Mouse (Mus musculus): ENCODE measurements around the gene Slc36a3. TPM values are rescaled to one million over a fixed set of nuclear protein-coding genes. Genes with fewer than 3 reads are reported as not detected.

Gene Slc36a3
- total RNA-seq, 1 experiment, result not detected

- no peak for DNase-seq (ENCODE audit: low read depth, low spot score)
- in situ Hi-C loops (cut with MboI; ENCODE audit: low sequenced_read_pairs in 2 of 2, unreplicated experiment in 2 of 2), result no loop called here
- TF ChIP-seq CHD2 (IDR thresholded peaks at IDR 0.05; ENCODE audit: low read depth, low read length), result no peak
- no peak for TF ChIP-seq MAFK (IDR thresholded peaks at IDR 0.05; ENCODE audit: insufficient read depth, low read depth, low read length)
- TF ChIP-seq ZC3H11A (IDR thresholded peaks at IDR 0.05; ENCODE audit: borderline replicate concordance, low read depth, low read length), result no peak
- TF ChIP-seq ZNF384 (IDR thresholded peaks at IDR 0.05; ENCODE audit: low read depth, low read length), result no peak
- TF ChIP-seq HCFC1 (IDR thresholded peaks at IDR 0.05; ENCODE audit: borderline replicate concordance, insufficient read depth, low read length), result no peak
Observed at GRCm38 (mm10) chr11:55103229-55103628, 48.3 kb downstream of the Slc36a3 start.

GRCm38 (mm10) chr11:55102015-55102414, 49.5 kb downstream of the Slc36a3 start:
- Histone ChIP-seq H3K9me3 (ENCODE audit: control insufficient read depth, insufficient read depth, low read depth, low read length) (no peaks in the 10 kb centered on the region), H3K9ac (ENCODE audit: insufficient read depth, low read depth, low read length, poor library complexity, severe bottlenecking) (no peak overlapping the region; the same call in 1 of the 2 replicates), H3K4me3 (ENCODE audit: insufficient read depth in 1 of 2, low read depth in 1 of 2, low read length in 2 of 2, poor library complexity in 1 of 2, severe bottlenecking in 1 of 2) (no peak overlapping the region), H3K36me3 (ENCODE audit: control insufficient read depth, insufficient read depth, low read length, poor library complexity, severe bottlenecking) (no peaks in the 10 kb centered on the region; the same call in 1 of the 2 replicates), H3K4me1 (ENCODE audit: control insufficient read depth in 2 of 2, insufficient read depth in 2 of 2, low read length in 2 of 2, poor library complexity in 1 of 2) (peaks cover 0 to 6% of the 10 kb centered on the region in 2 experiments; a peak in 1 of 4 replicates), H3K27ac (ENCODE audit: insufficient read depth, low read depth, low read length, poor library complexity, severe bottlenecking) (no peak overlapping the region)
- in situ Hi-C loops (cut with MboI; ENCODE audit: low sequenced_read_pairs in 2 of 2, unreplicated experiment in 2 of 2), result no loop called here
- no peak for TF ChIP-seq HCFC1 (IDR thresholded peaks at IDR 0.05; ENCODE audit: borderline replicate concordance, insufficient read depth, low read length)
- no peak for TF ChIP-seq MAFK (IDR thresholded peaks at IDR 0.05; ENCODE audit: insufficient read depth, low read depth, low read length)
- TF ChIP-seq ZNF384 (IDR thresholded peaks at IDR 0.05; ENCODE audit: low read depth, low read length), result no peak
- no peak for TF ChIP-seq ZC3H11A (IDR thresholded peaks at IDR 0.05; ENCODE audit: borderline replicate concordance, low read depth, low read length)
- TF ChIP-seq CHD2 (IDR thresholded peaks at IDR 0.05; ENCODE audit: low read depth, low read length), result no peak
- no peak for DNase-seq (ENCODE audit: low read depth, low spot score)

More at GRCm38 (mm10) chr11:55103229-55103628, 48.3 kb downstream of the Slc36a3 start:
- Histone ChIP-seq H3K9ac (ENCODE audit: insufficient read depth, low read depth, low read length, poor library complexity, severe bottlenecking) (no peak overlapping the region), H3K4me1 (ENCODE audit: control insufficient read depth in 2 of 2, insufficient read depth in 2 of 2, low read length in 2 of 2, poor library complexity in 1 of 2) (peaks cover 0 to 4% of the 10 kb centered on the region in 2 experiments; a peak in 1 of 4 replicates), H3K4me3 (ENCODE audit: insufficient read depth in 1 of 2, low read depth in 1 of 2, low read length in 2 of 2, poor library complexity in 1 of 2, severe bottlenecking in 1 of 2) (no peak overlapping the region), H3K9me3 (ENCODE audit: control insufficient read depth, insufficient read depth, low read depth, low read length) (no peaks in the 10 kb centered on the region), H3K36me3 (ENCODE audit: control insufficient read depth, insufficient read depth, low read length, poor library complexity, severe bottlenecking) (no peaks in the 10 kb centered on the region; the same call in 1 of the 2 replicates), H3K27ac (ENCODE audit: insufficient read depth, low read depth, low read length, poor library complexity, severe bottlenecking) (no peak overlapping the region)

DNA sequence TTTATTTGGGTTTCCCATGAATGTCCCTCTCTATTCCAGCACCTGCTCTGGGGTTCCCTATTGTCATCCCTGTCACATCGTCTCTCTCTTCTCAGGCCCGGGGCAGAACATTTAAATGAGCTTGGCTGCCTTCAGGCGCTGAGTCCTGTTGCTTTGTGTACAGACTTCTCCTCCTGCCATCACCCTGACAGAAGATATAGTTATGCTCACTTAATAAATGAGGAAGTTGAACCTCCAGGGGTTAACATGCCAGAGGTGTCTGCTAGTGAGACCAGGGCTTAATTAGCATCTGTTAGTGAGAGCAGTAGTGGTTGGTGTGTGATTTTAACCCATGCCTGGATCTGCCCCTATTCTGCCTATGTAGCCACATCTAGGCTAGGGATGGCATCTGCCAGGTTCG, 51.6 kb downstream of the Slc36a3 start:
- Histone ChIP-seq H3K4me3 (ENCODE audit: insufficient read depth in 1 of 2, low read depth in 1 of 2, low read length in 2 of 2, poor library complexity in 1 of 2, severe bottlenecking in 1 of 2) (no peak overlapping the region), H3K9ac (ENCODE audit: insufficient read depth, low read depth, low read length, poor library complexity, severe bottlenecking) (no peak overlapping the region), H3K27ac (ENCODE audit: insufficient read depth, low read depth, low read length, poor library complexity, severe bottlenecking) (no peak overlapping the region), H3K36me3 (ENCODE audit: control insufficient read depth, insufficient read depth, low read length, poor library complexity, severe bottlenecking) (no peaks in the 10 kb centered on the region; the same call in 1 of the 2 replicates), H3K4me1 (ENCODE audit: control insufficient read depth in 2 of 2, insufficient read depth in 2 of 2, low read length in 2 of 2, poor library complexity in 1 of 2) (peaks cover 0 to 8% of the 10 kb centered on the region in 2 experiments; a peak in 2 of 4 replicates), H3K9me3 (ENCODE audit: control insufficient read depth, insufficient read depth, low read depth, low read length) (no peaks in the 10 kb centered on the region)
- in situ Hi-C loops (cut with MboI; ENCODE audit: low sequenced_read_pairs in 2 of 2, unreplicated experiment in 2 of 2), result no loop called here
- TF ChIP-seq ZNF384 (IDR thresholded peaks at IDR 0.05; ENCODE audit: low read depth, low read length) (no peak), ZC3H11A (IDR thresholded peaks at IDR 0.05; ENCODE audit: borderline replicate concordance, low read depth, low read length) (no peak), HCFC1 (IDR thresholded peaks at IDR 0.05; ENCODE audit: borderline replicate concordance, insufficient read depth, low read length) (no peak), MAFK (IDR thresholded peaks at IDR 0.05; ENCODE audit: insufficient read depth, low read depth, low read length) (no peak), CHD2 (IDR thresholded peaks at IDR 0.05; ENCODE audit: low read depth, low read length) (no peak)
- DNase-seq (ENCODE audit: low read depth, low spot score), result no peak

DNA sequence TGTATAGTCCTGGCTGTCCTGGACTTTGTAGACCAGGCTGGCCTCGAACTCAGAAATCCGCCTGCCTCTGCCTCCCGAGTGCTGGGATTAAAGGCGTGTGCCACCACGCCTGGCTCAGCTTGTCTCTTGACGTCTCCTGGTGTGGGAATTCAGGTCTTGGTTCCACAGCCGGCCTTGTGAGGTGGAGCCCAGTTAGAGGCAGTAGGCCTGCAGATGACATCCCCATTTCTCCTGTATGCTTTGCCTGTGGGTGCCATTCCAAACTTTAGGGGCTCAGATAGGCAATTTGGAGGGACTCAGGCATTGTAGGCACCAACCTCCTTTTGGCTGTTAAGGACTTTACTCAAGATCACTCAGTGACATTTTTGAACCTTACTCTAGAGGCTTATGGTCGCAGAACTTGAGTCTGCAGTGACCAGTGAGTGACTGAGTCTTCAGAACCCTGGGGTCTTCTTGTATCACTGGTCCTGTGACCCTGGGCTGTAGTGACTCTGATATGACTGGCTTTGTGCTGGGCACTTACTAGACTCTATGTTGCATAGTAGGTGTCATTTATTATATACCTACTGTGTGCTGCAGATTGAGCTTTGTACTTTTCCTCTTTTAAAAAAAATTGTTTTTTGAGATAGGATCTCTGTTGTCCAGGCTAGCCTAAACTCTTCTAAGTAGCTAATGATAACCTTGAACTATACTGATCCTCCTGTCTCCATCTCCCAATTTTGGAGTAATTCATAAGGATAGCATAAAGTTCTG, 52.3 kb downstream of the Slc36a3 start:
- in situ Hi-C loops (cut with MboI; ENCODE audit: low sequenced_read_pairs in 2 of 2, unreplicated experiment in 2 of 2), result no loop called here
- H3K9me3 ChIP-seq (ENCODE audit: control insufficient read depth, insufficient read depth, low read depth, low read length), result no peaks in the 10 kb centered on the region
- H3K4me1 ChIP-seq (ENCODE audit: control insufficient read depth in 2 of 2, insufficient read depth in 2 of 2, low read length in 2 of 2, poor library complexity in 1 of 2), result peaks cover 0 to 8% of the 10 kb centered on the region in 2 experiments; a peak in 2 of 4 replicates
- H3K36me3 ChIP-seq (ENCODE audit: control insufficient read depth, insufficient read depth, low read length, poor library complexity, severe bottlenecking), result no peaks in the 10 kb centered on the region; the same call in 1 of the 2 replicates
- no peak for TF ChIP-seq ZNF384 (IDR thresholded peaks at IDR 0.05; ENCODE audit: low read depth, low read length)
- no peak for TF ChIP-seq ZC3H11A (IDR thresholded peaks at IDR 0.05; ENCODE audit: borderline replicate concordance, low read depth, low read length)
- TF ChIP-seq HCFC1 (IDR thresholded peaks at IDR 0.05; ENCODE audit: borderline replicate concordance, insufficient read depth, low read length), result no peak
- TF ChIP-seq CHD2 (IDR thresholded peaks at IDR 0.05; ENCODE audit: low read depth, low read length), result no peak
- TF ChIP-seq MAFK (IDR thresholded peaks at IDR 0.05; ENCODE audit: insufficient read depth, low read depth, low read length), result no peak
- H3K27ac ChIP-seq (ENCODE audit: insufficient read depth, low read depth, low read length, poor library complexity, severe bottlenecking), result no peak overlapping the region
- DNase-seq (ENCODE audit: low read depth, low spot score), result no peak
- no peak overlapping the region for H3K9ac ChIP-seq (ENCODE audit: insufficient read depth, low read depth, low read length, poor library complexity, severe bottlenecking)
- peak overlapping the region in 1 of 2 experiments; percentile 96; a peak in 1 of 4 replicates for H3K4me3 ChIP-seq (ENCODE audit: insufficient read depth in 1 of 2, low read depth in 1 of 2, low read length in 2 of 2, poor library complexity in 1 of 2, severe bottlenecking in 1 of 2)

All from ES-E14 (cell line).